Mouse (Mus musculus): ENCODE measurements around the gene Olfr1378. TPM values are rescaled to one million over a fixed set of nuclear protein-coding genes. Genes with fewer than 3 reads are reported as not detected.

Olfr1378 gene
- polyA plus RNA-seq, 1 experiment from 2014 or later = not detected

- DNase-seq (ENCODE audit: low spot score) (no peak), ATAC-seq (replicated peaks; ENCODE audit: low FRiP score) (no peak)
- no peaks in the 10 kb centered on the region for H3K36me3 ChIP-seq (ENCODE audit: control insufficient read depth, insufficient read depth, low read length)
- 74% methylated on average over 14 of the region's 14 CpGs for WGBS
- H3K4me1 ChIP-seq (replicated peaks; ENCODE audit: control insufficient read depth, insufficient read depth, low read length) = no peaks in the 10 kb centered on the region
- H3K27ac ChIP-seq (ENCODE audit: low read depth, low read length) = no peak within 1 kb of the TSS
- H3K4me2 ChIP-seq = no peak within 1 kb of the TSS
- H3K27me3 ChIP-seq (replicated peaks; ENCODE audit: control insufficient read depth, insufficient read depth, low read length) = no peaks in the 10 kb centered on the region
- H3K9me3 ChIP-seq (ENCODE audit: control insufficient read depth, low read length) = no peaks in the 10 kb centered on the region
- H3K4me3 ChIP-seq (ENCODE audit: low read depth, low read length) = no peak within 1 kb of the TSS
- no peak within 1 kb of the TSS for H3K9ac ChIP-seq (ENCODE audit: low read depth, low read length)
Observed at GRCm38 (mm10) chr11:50943506-50943905, 22.8 kb upstream of the Olfr1378 start, which contains the start of gene 4933414I15Rik. Gene 4933414I15Rik (minus strand): TSS chr11:50943765.

- H3K27me3 ChIP-seq (replicated peaks; ENCODE audit: control insufficient read depth, insufficient read depth, low read length) = no peaks in the 10 kb centered on the region
- no peaks in the 10 kb centered on the region for H3K9me3 ChIP-seq (ENCODE audit: control insufficient read depth, low read length)
- ATAC-seq (replicated peaks; ENCODE audit: low FRiP score) = no peak
- H3K4me3 ChIP-seq (ENCODE audit: low read depth, low read length) = no peak overlapping the region
- no peak for DNase-seq (ENCODE audit: low spot score)
- WGBS = 61% methylated on average over 14 of the region's 14 CpGs
- H3K36me3 ChIP-seq (ENCODE audit: control insufficient read depth, insufficient read depth, low read length) = no peaks in the 10 kb centered on the region
- H3K27ac ChIP-seq (ENCODE audit: low read depth, low read length) = no peak overlapping the region
- H3K4me1 ChIP-seq (replicated peaks; ENCODE audit: control insufficient read depth, insufficient read depth, low read length) = no peaks in the 10 kb centered on the region
- H3K4me2 ChIP-seq = no peak overlapping the region
- no peak overlapping the region for H3K9ac ChIP-seq (ENCODE audit: low read depth, low read length)
Observed at GRCm38 (mm10) chr11:50952290-50952689, 14.0 kb upstream of the Olfr1378 start.

- H3K27ac ChIP-seq (ENCODE audit: low read depth, low read length) = no peak within 1 kb of the TSS
- H3K36me3 ChIP-seq (ENCODE audit: control insufficient read depth, insufficient read depth, low read length) = no peaks in the 10 kb centered on the region
- no peaks in the 10 kb centered on the region for H3K4me1 ChIP-seq (replicated peaks; ENCODE audit: control insufficient read depth, insufficient read depth, low read length)
- 73% methylated on average over 6 of the region's 6 CpGs for WGBS
- H3K9me3 ChIP-seq (ENCODE audit: control insufficient read depth, low read length) = no peaks in the 10 kb centered on the region
- H3K9ac ChIP-seq (ENCODE audit: low read depth, low read length) = no peak within 1 kb of the TSS
- ATAC-seq (replicated peaks; ENCODE audit: low FRiP score) (no peak), DNase-seq (ENCODE audit: low spot score) (no peak)
- no peak within 1 kb of the TSS for H3K4me3 ChIP-seq (ENCODE audit: low read depth, low read length)
- H3K4me2 ChIP-seq = no peak within 1 kb of the TSS
- H3K27me3 ChIP-seq (replicated peaks; ENCODE audit: control insufficient read depth, insufficient read depth, low read length) = no peaks in the 10 kb centered on the region
Observed at GRCm38 (mm10) chr11:50953665-50954064, 12.7 kb upstream of the Olfr1378 start, which contains the start of gene Prop1. Gene Prop1 (minus strand): TSS chr11:50953765.

- Histone ChIP-seq H3K4me1 (replicated peaks; ENCODE audit: control insufficient read depth, insufficient read depth, low read length) (no peaks in the 10 kb centered on the region), H3K36me3 (ENCODE audit: control insufficient read depth, insufficient read depth, low read length) (no peaks in the 10 kb centered on the region), H3K9ac (ENCODE audit: low read depth, low read length) (no peak overlapping the region), H3K9me3 (ENCODE audit: control insufficient read depth, low read length) (no peaks in the 10 kb centered on the region), H3K4me2 (no peak overlapping the region), H3K4me3 (ENCODE audit: low read depth, low read length) (no peak overlapping the region), H3K27ac (ENCODE audit: low read depth, low read length) (no peak overlapping the region), H3K27me3 (replicated peaks; ENCODE audit: control insufficient read depth, insufficient read depth, low read length) (no peaks in the 10 kb centered on the region)
- ATAC-seq (replicated peaks; ENCODE audit: low FRiP score) = no peak
- 47% methylated on average over 2 of the region's 2 CpGs for WGBS
- DNase-seq (ENCODE audit: low spot score) = no peak
Observed at GRCm38 (mm10) chr11:50964886-50965285, 1.4 kb upstream of the Olfr1378 start.

- ATAC-seq (replicated peaks; ENCODE audit: low FRiP score) = no peak
- 63% methylated on average over 4 of the region's 4 CpGs for WGBS
- DNase-seq (ENCODE audit: low spot score) = no peak
- Histone ChIP-seq H3K27ac (ENCODE audit: low read depth, low read length) (no peak overlapping the region), H3K36me3 (ENCODE audit: control insufficient read depth, insufficient read depth, low read length) (no peaks in the 10 kb centered on the region), H3K9me3 (ENCODE audit: control insufficient read depth, low read length) (no peaks in the 10 kb centered on the region), H3K9ac (ENCODE audit: low read depth, low read length) (no peak overlapping the region), H3K4me3 (ENCODE audit: low read depth, low read length) (no peak overlapping the region), H3K4me1 (replicated peaks; ENCODE audit: control insufficient read depth, insufficient read depth, low read length) (no peaks in the 10 kb centered on the region), H3K4me2 (no peak overlapping the region), H3K27me3 (replicated peaks; ENCODE audit: control insufficient read depth, insufficient read depth, low read length) (no peaks in the 10 kb centered on the region)
Observed at GRCm38 (mm10) chr11:50977216-50977615, 10.9 kb downstream of the Olfr1378 start.

- no peaks in the 10 kb centered on the region for H3K9me3 ChIP-seq (ENCODE audit: control insufficient read depth, low read length)
- 66% methylated on average over 5 of the region's 5 CpGs for WGBS
Observed at GRCm38 (mm10) chr11:50981667-50982066, 15.3 kb downstream of the Olfr1378 start, which contains the start of gene Olfr1377. Gene Olfr1377 (plus strand): TSS chr11:50981967.

GRCm38 (mm10) chr11:51003296-51003695 lies 37.0 kb downstream of the Olfr1378 start, which contains the start of gene Olfr51:
Gene Olfr51 (plus strand): TSS chr11:51003596.
- 65% methylated on average over 5 of the region's 5 CpGs for WGBS
- ATAC-seq (replicated peaks; ENCODE audit: low FRiP score) = no peak

More at GRCm38 (mm10) chr11:50981667-50982066, 15.3 kb downstream of the Olfr1378 start, which contains the start of gene Olfr1377:
- Histone ChIP-seq H3K36me3 (ENCODE audit: control insufficient read depth, insufficient read depth, low read length) (no peaks in the 10 kb centered on the region), H3K9ac (ENCODE audit: low read depth, low read length) (no peak within 1 kb of the TSS), H3K4me1 (replicated peaks; ENCODE audit: control insufficient read depth, insufficient read depth, low read length) (no peaks in the 10 kb centered on the region), H3K27ac (ENCODE audit: low read depth, low read length) (no peak within 1 kb of the TSS), H3K4me3 (ENCODE audit: low read depth, low read length) (no peak within 1 kb of the TSS), H3K27me3 (replicated peaks; ENCODE audit: control insufficient read depth, insufficient read depth, low read length) (no peaks in the 10 kb centered on the region), H3K4me2 (no peak within 1 kb of the TSS)
- DNase-seq (ENCODE audit: low spot score) = no peak
- no peak for ATAC-seq (replicated peaks; ENCODE audit: low FRiP score)

GRCm38 (mm10) chr11:51011821-51012220 lies 45.5 kb downstream of the Olfr1378 start:
- Histone ChIP-seq H3K36me3 (ENCODE audit: control insufficient read depth, insufficient read depth, low read length) (no peaks in the 10 kb centered on the region), H3K4me1 (replicated peaks; ENCODE audit: control insufficient read depth, insufficient read depth, low read length) (no peaks in the 10 kb centered on the region), H3K4me3 (ENCODE audit: low read depth, low read length) (no peak overlapping the region), H3K27me3 (replicated peaks; ENCODE audit: control insufficient read depth, insufficient read depth, low read length) (no peaks in the 10 kb centered on the region), H3K9ac (ENCODE audit: low read depth, low read length) (no peak overlapping the region), H3K27ac (ENCODE audit: low read depth, low read length) (no peak overlapping the region), H3K4me2 (no peak overlapping the region), H3K9me3 (ENCODE audit: control insufficient read depth, low read length) (no peaks in the 10 kb centered on the region)
- ATAC-seq (replicated peaks; ENCODE audit: low FRiP score) (no peak), DNase-seq (ENCODE audit: low spot score) (no peak)
- 80% methylated on average over 5 of the region's 5 CpGs for WGBS

More at GRCm38 (mm10) chr11:51003296-51003695, 37.0 kb downstream of the Olfr1378 start, which contains the start of gene Olfr51:
- no peak for DNase-seq (ENCODE audit: low spot score)
- Histone ChIP-seq H3K9me3 (ENCODE audit: control insufficient read depth, low read length) (no peaks in the 10 kb centered on the region), H3K4me3 (ENCODE audit: low read depth, low read length) (no peak within 1 kb of the TSS), H3K4me1 (replicated peaks; ENCODE audit: control insufficient read depth, insufficient read depth, low read length) (no peaks in the 10 kb centered on the region), H3K27ac (ENCODE audit: low read depth, low read length) (no peak within 1 kb of the TSS), H3K9ac (ENCODE audit: low read depth, low read length) (no peak within 1 kb of the TSS), H3K27me3 (replicated peaks; ENCODE audit: control insufficient read depth, insufficient read depth, low read length) (no peaks in the 10 kb centered on the region), H3K4me2 (no peak within 1 kb of the TSS), H3K36me3 (ENCODE audit: control insufficient read depth, insufficient read depth, low read length) (no peaks in the 10 kb centered on the region)

- H3K27me3 ChIP-seq (replicated peaks; ENCODE audit: control insufficient read depth, insufficient read depth, low read length) = no peaks in the 10 kb centered on the region
- no peak within 1 kb of the TSS for H3K4me3 ChIP-seq (ENCODE audit: low read depth, low read length)
- ATAC-seq (replicated peaks; ENCODE audit: low FRiP score) (no peak), DNase-seq (ENCODE audit: low spot score) (no peak)
- WGBS = 64% methylated on average over 1 of the region's 1 CpGs
- no peak within 1 kb of the TSS for H3K9ac ChIP-seq (ENCODE audit: low read depth, low read length)
- H3K4me1 ChIP-seq (replicated peaks; ENCODE audit: control insufficient read depth, insufficient read depth, low read length) = no peaks in the 10 kb centered on the region
- H3K4me2 ChIP-seq = no peak within 1 kb of the TSS
- H3K36me3 ChIP-seq (ENCODE audit: control insufficient read depth, insufficient read depth, low read length) = no peaks in the 10 kb centered on the region
- no peak within 1 kb of the TSS for H3K27ac ChIP-seq (ENCODE audit: low read depth, low read length)
- no peaks in the 10 kb centered on the region for H3K9me3 ChIP-seq (ENCODE audit: control insufficient read depth, low read length)
Observed at GRCm38 (mm10) chr11:51013936-51014335, 47.6 kb downstream of the Olfr1378 start, which contains the start of gene Olfr54. Gene Olfr54 (plus strand): TSS chr11:51014236.

All from liver, embryonic 11.5 days (tissue).